Mouse (Mus musculus): ENCODE data around the gene Camsap3. TPM values are rescaled to one million over a fixed set of nuclear protein-coding genes. Genes with fewer than 3 reads are reported as not detected.
"Not testable (repeated sequence)": the region's sequence is repeated elsewhere in the genome, so short reads cannot be mapped to it uniquely, and the experiment has no call there.

Gene Camsap3
- 100 to 1,000 TPM; 109 to 118 TPM for total RNA-seq (2021)

DNA sequence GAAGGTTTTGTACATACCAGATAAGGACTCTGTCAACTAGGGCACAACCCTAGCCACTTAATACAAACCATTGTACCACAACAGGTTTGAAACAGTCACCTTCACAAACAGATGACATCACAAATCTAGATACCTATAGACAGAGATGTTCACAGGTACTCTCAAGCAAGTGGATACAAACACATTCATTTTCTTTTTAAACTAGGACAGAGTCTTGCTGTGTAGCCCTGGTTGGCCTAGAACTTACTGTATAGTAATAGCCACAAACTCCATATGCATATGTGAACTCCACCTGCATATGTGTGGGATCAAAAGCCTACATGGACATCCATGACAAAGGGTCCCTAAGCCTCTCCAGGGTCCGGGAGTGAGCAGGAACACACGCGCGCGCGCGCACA, at the start of gene Camsap3:
Gene Camsap3 (plus strand): TSS at position 301 of the 398 bp plus-strand sequence.
- intact Hi-C loops (cut with DNase I) = no loop called here
- DNase-seq = no peak

- DNase-seq = no peak
- intact Hi-C loops (cut with DNase I) = no loop called here
Observed at GRCm38 (mm10) chr8:3537666-3538065, 49.4 kb upstream of the Camsap3 start.

- intact Hi-C loops (cut with DNase I) = no loop called here
- DNase-seq = no peak
Observed at GRCm38 (mm10) chr8:3539146-3539545, 47.9 kb upstream of the Camsap3 start.

- intact Hi-C loops (cut with DNase I) = no loop called here
- no peak for DNase-seq
Observed at GRCm38 (mm10) chr8:3540076-3540475, 47.0 kb upstream of the Camsap3 start.

GRCm38 (mm10) chr8:3546511-3546910, 40.6 kb upstream of the Camsap3 start:
- intact Hi-C loops (cut with DNase I) = no loop called here
- DNase-seq = no peak

- DNase-seq = no peak
- intact Hi-C loops (cut with DNase I) = no loop called here
Observed at GRCm38 (mm10) chr8:3552240-3552639, 34.9 kb upstream of the Camsap3 start.

DNA sequence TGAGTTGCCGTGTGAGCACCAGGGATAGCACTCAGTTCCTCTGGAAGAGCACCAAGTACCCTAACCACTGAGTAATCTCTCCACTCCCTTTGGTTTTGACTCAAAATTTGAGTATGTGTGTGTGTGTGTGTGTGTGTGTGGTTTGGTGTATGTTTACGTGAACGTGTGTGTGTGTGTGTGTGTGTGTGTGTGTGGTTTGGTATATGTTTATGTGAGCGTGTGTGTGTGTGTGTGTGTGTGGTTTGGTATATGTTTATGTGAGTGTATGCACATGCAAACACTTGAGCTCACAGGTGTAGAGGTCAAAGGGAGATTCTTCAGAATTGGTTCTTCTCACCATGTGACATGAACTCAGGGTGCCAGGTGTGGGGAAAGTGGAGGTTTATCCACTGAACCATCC, 31.0 kb upstream of the Camsap3 start:
- DNase-seq = no peak
- intact Hi-C loops (cut with DNase I) = no loop called here

DNA sequence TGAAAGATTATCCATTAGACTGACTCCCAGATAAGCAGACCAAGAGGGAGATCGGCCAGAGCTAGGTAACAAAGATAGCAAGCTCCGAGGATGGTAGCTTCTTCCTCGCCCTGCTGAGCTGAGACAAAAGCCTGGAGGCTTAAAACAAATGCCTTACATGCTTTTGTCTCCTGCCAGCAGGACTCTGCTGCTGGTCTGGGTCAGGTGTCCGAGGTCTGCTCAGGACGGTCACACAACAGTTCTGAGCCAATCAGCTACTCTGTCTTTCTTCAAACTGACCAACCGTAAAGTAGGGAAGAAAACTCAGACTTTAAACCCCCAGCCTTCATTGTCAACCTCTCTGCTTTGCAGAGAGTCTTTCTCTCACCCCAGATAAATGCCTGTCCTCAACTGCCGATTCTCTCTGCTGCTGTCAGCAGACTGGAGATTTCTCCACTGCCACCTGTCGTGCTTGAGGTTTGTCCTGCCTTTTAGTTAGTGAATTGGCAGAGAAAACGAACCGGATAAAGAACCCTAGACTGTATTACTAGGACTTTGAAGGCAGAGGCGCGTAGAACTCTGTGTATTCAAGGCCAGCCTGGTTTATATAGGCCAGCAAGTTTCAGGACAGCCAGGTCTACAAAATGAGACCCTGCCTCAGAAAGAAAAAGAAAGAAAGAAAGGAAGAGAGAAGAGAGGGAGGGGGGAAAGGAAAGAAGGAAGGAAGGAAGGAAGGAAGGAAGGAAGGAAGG, 19.3 kb upstream of the Camsap3 start, which contains the start of gene C330021F23Rik:
Gene C330021F23Rik (plus strand): TSS at position 350 of the 731 bp plus-strand sequence.
- intact Hi-C loops (cut with DNase I) = loop anchor here (10.0 kb wide), 1 partner anchor 107 kb away; the partner anchor contains the start of genes Fcor and Trappc5

GRCm38 (mm10) chr8:3568378-3568777, 18.7 kb upstream of the Camsap3 start:
- no peak for DNase-seq
- intact Hi-C loops (cut with DNase I) = loop anchor here (10.0 kb wide), 1 partner anchor 106 kb away; the partner anchor contains the start of genes Fcor and Trappc5

More for the DNA sequence above, 19.3 kb upstream of the Camsap3 start, which contains the start of gene C330021F23Rik:
- DNase-seq = no peak

GRCm38 (mm10) chr8:3569784-3570183, 17.3 kb upstream of the Camsap3 start:
- no peak for DNase-seq
- intact Hi-C loops (cut with DNase I) = loop anchor here (10.0 kb wide), 1 partner anchor 105 kb away; the partner anchor contains the start of genes Fcor and Trappc5

DNA sequence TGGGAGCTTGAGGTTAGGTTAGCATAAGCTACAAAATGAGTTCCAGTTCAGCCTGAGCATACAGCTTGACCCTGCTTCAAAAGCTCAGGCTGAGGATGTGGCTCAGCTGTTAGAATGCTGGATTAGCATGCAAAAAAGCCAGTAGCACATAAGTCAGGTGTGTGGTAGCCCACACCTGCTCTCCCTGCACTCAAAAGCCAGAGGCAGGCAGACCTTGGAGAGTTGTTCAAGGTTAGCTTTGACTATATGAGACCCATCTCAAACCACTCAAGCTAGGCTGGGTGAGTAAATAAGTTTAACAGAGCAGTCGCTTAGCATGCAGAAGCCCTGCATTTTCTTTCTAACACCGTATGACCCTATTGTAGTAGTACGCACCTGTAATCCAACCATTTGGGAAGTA, 12.5 kb upstream of the Camsap3 start:
- no peak for DNase-seq
- intact Hi-C loops (cut with DNase I) = no loop called here

- DNase-seq = no peak
- intact Hi-C loops (cut with DNase I) = no loop called here
Observed at GRCm38 (mm10) chr8:3576211-3576960, 10.7 kb upstream of the Camsap3 start.

DNA sequence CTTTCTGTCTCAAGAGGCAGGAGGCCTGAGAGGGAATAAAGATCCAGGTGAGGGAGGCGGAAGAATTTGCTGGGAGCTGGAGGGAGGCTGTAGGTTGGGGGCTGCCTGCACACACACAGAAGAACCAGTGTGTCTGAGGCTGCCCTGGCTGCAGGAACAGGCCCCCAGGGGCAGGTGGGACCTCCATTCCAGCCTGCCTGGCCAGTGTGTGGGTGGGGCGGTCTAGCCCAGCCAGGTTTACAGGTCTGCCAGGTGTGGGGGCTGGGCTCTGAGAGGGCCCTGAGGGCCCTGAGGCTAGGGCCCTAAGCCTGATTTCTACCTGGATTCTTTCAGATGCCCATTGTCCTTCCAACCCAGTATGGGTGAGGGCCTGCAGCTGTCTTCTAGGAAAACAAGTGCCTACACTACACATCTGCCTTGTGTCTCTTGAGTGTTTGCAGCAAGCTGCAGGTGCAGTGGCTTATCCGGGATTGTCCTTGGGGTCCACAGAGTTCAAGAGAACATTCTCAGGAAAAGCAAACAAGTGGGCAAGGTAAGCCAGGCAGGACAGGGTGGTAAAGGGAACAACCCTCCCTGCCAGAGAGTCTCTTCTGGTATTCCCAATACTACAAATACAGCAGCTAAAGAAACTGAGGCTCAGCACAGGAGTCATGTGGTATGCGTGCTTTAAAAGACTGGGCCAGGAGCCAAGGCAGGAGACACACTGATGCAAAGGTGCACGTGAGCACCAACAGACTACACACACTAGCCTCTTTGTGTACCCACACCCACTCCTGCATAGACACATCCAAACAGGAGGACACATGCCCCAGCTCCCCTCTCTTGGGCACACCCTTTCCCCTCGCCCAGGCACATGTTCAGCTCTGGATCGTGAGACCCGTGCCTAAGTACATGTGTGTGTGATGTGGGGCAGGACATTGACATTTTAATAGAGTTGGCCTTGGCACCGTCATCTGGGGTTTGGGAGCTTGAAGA, 7.4 kb upstream of the Camsap3 start:
- intact Hi-C loops (cut with DNase I) = no loop called here
- DNase-seq = no peak

GRCm38 (mm10) chr8:3581961-3582360, 5.1 kb upstream of the Camsap3 start:
- DNase-seq; intact Hi-C loops (cut with DNase I): not testable (repeated sequence)

GRCm38 (mm10) chr8:3586452-3586851, 641 bp upstream of the Camsap3 start:
- intact Hi-C loops (cut with DNase I) = no loop called here
- no peak for DNase-seq

GRCm38 (mm10) chr8:3587391-3588257, 531 bp downstream of the Camsap3 start:
- DNase-seq = peak; percentile 69
- intact Hi-C loops (cut with DNase I) = no loop called here

DNA sequence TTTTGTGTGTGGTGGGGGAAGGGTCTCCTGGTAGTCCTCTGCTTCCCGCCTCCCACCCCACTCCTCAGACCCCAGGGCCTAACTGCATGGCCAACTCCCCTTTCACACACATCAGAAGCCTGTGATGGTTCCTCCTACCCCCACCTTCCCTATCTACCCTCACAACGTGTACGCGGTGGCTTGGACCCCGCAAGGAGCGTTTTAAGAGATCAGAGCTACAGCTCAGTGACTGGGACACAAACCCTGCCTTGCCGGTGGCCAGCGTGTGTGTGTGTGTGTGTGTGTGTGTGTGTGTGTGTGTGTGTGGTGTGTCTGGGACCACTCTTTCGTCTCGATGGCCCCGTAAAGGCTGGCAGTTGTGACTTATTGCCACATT, 1.2 kb downstream of the Camsap3 start:
- no peak for DNase-seq
- intact Hi-C loops (cut with DNase I) = no loop called here

DNA sequence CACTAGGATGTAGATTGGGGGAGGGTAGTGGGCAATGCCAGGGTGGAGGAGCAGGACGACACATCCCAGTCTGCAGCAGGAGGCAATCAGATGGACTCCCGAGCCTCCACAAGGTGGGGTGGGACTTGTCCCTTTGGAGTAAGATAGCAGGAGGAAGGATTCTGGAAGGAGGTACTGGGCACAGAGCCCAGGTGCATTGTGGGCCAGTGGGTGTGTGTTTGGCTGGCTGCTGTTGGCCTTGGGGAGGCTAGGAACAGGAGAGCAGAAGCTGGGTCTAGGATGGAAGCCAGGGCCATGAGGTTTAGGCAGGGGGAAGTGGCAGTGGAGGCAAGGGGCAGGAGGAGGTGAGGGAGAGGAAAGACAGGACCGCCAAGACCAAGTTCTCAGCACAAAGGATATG, 6.4 kb downstream of the Camsap3 start:
- DNase-seq = peak; percentile 52
- intact Hi-C loops (cut with DNase I) = no loop called here

GRCm38 (mm10) chr8:3594466-3594865, 7.4 kb downstream of the Camsap3 start:
- intact Hi-C loops (cut with DNase I) = no loop called here
- DNase-seq = no peak

- DNase-seq = no peak
- intact Hi-C loops (cut with DNase I) = no loop called here
Observed at GRCm38 (mm10) chr8:3598054-3598453, 11.0 kb downstream of the Camsap3 start.
